Mouse (Mus musculus) forebrain, embryonic 16.5 days (tissue): ENCODE measurements around the gene Aldh3b2. TPM values are rescaled to one million over a fixed set of nuclear protein-coding genes. Genes with fewer than 3 reads are reported as not detected.

Source experiments
- ATAC-seq: fragments of 200-750 bp; cut with Nextera tagmentation; 2 replicates; pipeline ENCODE4 v1.8.0; 2017; ENCODE audit warnings: mild to moderate bottlenecking, moderate library complexity
- H3K27ac ChIP-seq: fragments of 300-500 bp; sonication (generic); 2 replicates; pipeline ENCODE4 v1.5.1; 2014; ENCODE audit warnings: low read length, control low read depth
- H3K27me3 ChIP-seq: fragments of 300-500 bp; sonication (generic); replicated peaks from 2 replicates; pipeline ENCODE4 v1.6.1; 2014; ENCODE audit warnings: low read length; ENCODE audit not compliant: control insufficient read depth, insufficient read depth
- H3K36me3 ChIP-seq: fragments of 300-500 bp; sonication (generic); 2 replicates; pipeline ENCODE4 v1.6.1; 2014; ENCODE audit not compliant: control insufficient read depth, insufficient read depth
- H3K4me1 ChIP-seq: fragments of 300-500 bp; sonication (generic); replicated peaks from 2 replicates; pipeline ENCODE4 v1.6.1; 2014; ENCODE audit warnings: low read length; ENCODE audit not compliant: control insufficient read depth, insufficient read depth
- H3K4me2 ChIP-seq: fragments of 300-500 bp; sonication (generic); 2 replicates; pipeline ENCODE4 v1.6.1; 2014; ENCODE audit warnings: mild to moderate bottlenecking, low read length, control low read depth
- H3K4me3 ChIP-seq: fragments of 300-500 bp; sonication (generic); replicated peaks from 2 replicates; pipeline ENCODE4 v1.5.1; 2014; ENCODE audit warnings: mild to moderate bottlenecking, low read length, control low read depth
- H3K9ac ChIP-seq: fragments of 300-500 bp; sonication (generic); replicated peaks from 2 replicates; pipeline ENCODE4 v1.6.1; 2014; ENCODE audit warnings: low read depth, low read length, control low read depth
- H3K9me3 ChIP-seq: fragments of 300-500 bp; sonication (generic); 2 replicates; pipeline ENCODE4 v1.6.1; 2016; ENCODE audit warnings: low read length; ENCODE audit not compliant: control insufficient read depth
- WGBS: fragments of 180-500 bp; shearing (Covaris S2); extraction: QIAGEN DNeasy Blood & Tissue Kit; methylation state at CpG from one replicate; pipeline ENCODE4 v1.1.7; 2014; 5-methylcytosine and 5-hydroxymethylcytosine counted together
- polyA plus RNA-seq: library from polyadenylated mRNA; unstranded; fragments of >200 nt; fragmentation: Nextera tagmentation; extraction: Ambion mirVana; gene quantifications from 2 replicates; pipeline ENCODE4 v1.2.1, GENCODE M21; 2015

Gene Aldh3b2
- polyA plus RNA-seq, 1 experiment from 2014 or later: 1.1 TPM

- H3K4me1 ChIP-seq: no peaks in the 10 kb centered on the region
- H3K4me2 ChIP-seq: no peak overlapping the region
- no peak overlapping the region for H3K9ac ChIP-seq
- H3K36me3 ChIP-seq: no peaks in the 10 kb centered on the region
- H3K27me3 ChIP-seq: no peaks in the 10 kb centered on the region
- H3K9me3 ChIP-seq: no peaks in the 10 kb centered on the region
- no peak for ATAC-seq
- no peak overlapping the region for H3K27ac ChIP-seq
- 97% methylated on average over 3 of the region's 3 CpGs for WGBS
- H3K4me3 ChIP-seq: no peak overlapping the region
Measured at GRCm38 (mm10) chr19:3991562-3991961, 19.4 kb downstream of the Aldh3b2 start.

GRCm38 (mm10) chr19:3991966-3992365 is 19.8 kb downstream of the Aldh3b2 start:
- Histone ChIP-seq H3K9ac (no peak overlapping the region), H3K4me2 (no peak overlapping the region), H3K27ac (no peak overlapping the region), H3K9me3 (no peaks in the 10 kb centered on the region), H3K4me3 (no peak overlapping the region), H3K36me3 (no peaks in the 10 kb centered on the region), H3K4me1 (no peaks in the 10 kb centered on the region), H3K27me3 (no peaks in the 10 kb centered on the region)
- ATAC-seq: no peak
- WGBS: 82% methylated on average over 3 of the region's 3 CpGs

- no peaks in the 10 kb centered on the region for H3K4me1 ChIP-seq
- no peak within 1 kb of the TSS for H3K4me3 ChIP-seq
- no peak within 1 kb of the TSS for H3K9ac ChIP-seq
- no peaks in the 10 kb centered on the region for H3K36me3 ChIP-seq
- H3K4me2 ChIP-seq: no peak within 1 kb of the TSS
- no peak for ATAC-seq
- H3K27me3 ChIP-seq: no peaks in the 10 kb centered on the region
- no peak within 1 kb of the TSS for H3K27ac ChIP-seq
- 54% methylated on average over 5 of the region's 5 CpGs for WGBS
- H3K9me3 ChIP-seq: no peaks in the 10 kb centered on the region
Measured at GRCm38 (mm10) chr19:3992416-3992815, 20.3 kb downstream of the Aldh3b2 start, which contains the start of gene Tbx10. Gene Tbx10 (plus strand): TSS chr19:3992752.

- Histone ChIP-seq H3K4me1 (peaks cover 5% of the 10 kb centered on the region), H3K27me3 (no peaks in the 10 kb centered on the region), H3K36me3 (no peaks in the 10 kb centered on the region), H3K9me3 (no peaks in the 10 kb centered on the region), H3K4me2 (no peak overlapping the region), H3K4me3 (no peak overlapping the region), H3K9ac (no peak overlapping the region), H3K27ac (no peak overlapping the region)
- WGBS: 68% methylated on average over 6 of the region's 6 CpGs
- no peak for ATAC-seq
Measured at GRCm38 (mm10) chr19:3994932-3995331, 22.8 kb downstream of the Aldh3b2 start.

GRCm38 (mm10) chr19:3995505-3995904 is 23.4 kb downstream of the Aldh3b2 start:
- no peaks in the 10 kb centered on the region for H3K9me3 ChIP-seq

GRCm38 (mm10) chr19:3996106-3996505 is 24.0 kb downstream of the Aldh3b2 start:
- Histone ChIP-seq H3K27ac (no peak overlapping the region), H3K4me1 (peaks cover 8% of the 10 kb centered on the region), H3K4me2 (no peak overlapping the region), H3K9me3 (no peaks in the 10 kb centered on the region), H3K27me3 (no peaks in the 10 kb centered on the region), H3K9ac (no peak overlapping the region), H3K36me3 (no peaks in the 10 kb centered on the region), H3K4me3 (no peak overlapping the region)
- no peak for ATAC-seq
- WGBS: 74% methylated on average over 7 of the region's 7 CpGs

More at GRCm38 (mm10) chr19:3995505-3995904, 23.4 kb downstream of the Aldh3b2 start:
- H3K27ac ChIP-seq: no peak overlapping the region
- 89% methylated on average over 3 of the region's 3 CpGs for WGBS
- no peaks in the 10 kb centered on the region for H3K27me3 ChIP-seq
- H3K4me2 ChIP-seq: no peak overlapping the region
- H3K36me3 ChIP-seq: no peaks in the 10 kb centered on the region
- no peak for ATAC-seq
- no peak overlapping the region for H3K4me3 ChIP-seq
- peaks cover 6% of the 10 kb centered on the region for H3K4me1 ChIP-seq
- no peak overlapping the region for H3K9ac ChIP-seq

GRCm38 (mm10) chr19:3996747-3997146 is 24.6 kb downstream of the Aldh3b2 start:
- Histone ChIP-seq H3K4me1 (peaks cover 13% of the 10 kb centered on the region), H3K9me3 (no peaks in the 10 kb centered on the region), H3K4me3 (no peak overlapping the region), H3K9ac (no peak overlapping the region), H3K36me3 (no peaks in the 10 kb centered on the region), H3K4me2 (no peak overlapping the region), H3K27me3 (no peaks in the 10 kb centered on the region), H3K27ac (no peak overlapping the region)
- 81% methylated on average over 8 of the region's 8 CpGs for WGBS
- no peak for ATAC-seq

- Histone ChIP-seq H3K9ac (no peak overlapping the region), H3K36me3 (no peaks in the 10 kb centered on the region), H3K9me3 (no peaks in the 10 kb centered on the region), H3K4me2 (no peak overlapping the region), H3K4me1 (peaks cover 13% of the 10 kb centered on the region), H3K27me3 (no peaks in the 10 kb centered on the region), H3K4me3 (no peak overlapping the region), H3K27ac (no peak overlapping the region)
- ATAC-seq: no peak
- 65% methylated on average over 8 of the region's 8 CpGs for WGBS
Measured at GRCm38 (mm10) chr19:3997231-3997630, 25.1 kb downstream of the Aldh3b2 start.

GRCm38 (mm10) chr19:3998335-3998734 is 26.2 kb downstream of the Aldh3b2 start:
- H3K4me2 ChIP-seq: no peak overlapping the region
- no peak overlapping the region for H3K4me3 ChIP-seq
- no peaks in the 10 kb centered on the region for H3K9me3 ChIP-seq
- H3K4me1 ChIP-seq: peaks cover 13% of the 10 kb centered on the region
- 68% methylated on average over 8 of the region's 8 CpGs for WGBS
- no peaks in the 10 kb centered on the region for H3K36me3 ChIP-seq
- H3K27ac ChIP-seq: no peak overlapping the region
- no peak overlapping the region for H3K9ac ChIP-seq
- ATAC-seq: no peak
- H3K27me3 ChIP-seq: no peaks in the 10 kb centered on the region

GRCm38 (mm10) chr19:3999121-3999730 is 27.1 kb downstream of the Aldh3b2 start:
- Histone ChIP-seq H3K27me3 (no peaks in the 10 kb centered on the region), H3K27ac (no peak overlapping the region), H3K36me3 (no peaks in the 10 kb centered on the region), H3K4me2 (peak overlapping the region; percentile 74), H3K4me3 (no peak overlapping the region; the same call in 1 of the 2 replicates), H3K9me3 (no peaks in the 10 kb centered on the region), H3K9ac (no peak overlapping the region; the same call in 1 of the 2 replicates), H3K4me1 (peaks cover 13% of the 10 kb centered on the region)
- ATAC-seq: no peak
- 89% methylated on average over 9 of the region's 9 CpGs for WGBS
